Mouse (Mus musculus) neutrophil, adult 5-6 weeks (primary cell): ENCODE measurements around the gene Hoxd13. TPM values are rescaled to one million over a fixed set of nuclear protein-coding genes. Genes with fewer than 3 reads are reported as not detected.

Source experiments
- ATAC-seq: fragments of 151-379, 151-347 bp; 2 replicates; pipeline ENCODE4 v1.8.0; 2017; ENCODE audit warnings: mild to moderate bottlenecking, moderate TSS enrichment; ENCODE audit not compliant: insufficient number of reproducible peaks, poor library complexity, low FRiP score, severe bottlenecking; ENCODE audit errors: extremely low read depth
- total RNA-seq: library from RNA; stranded (forward); fragments of 200-1000 nt; gene quantifications from 2 replicates; pipeline ENCODE4 v1.2.3, GENCODE M21; 2017

Hoxd13 gene
- total RNA-seq, 1 experiment from 2014 or later, result not detected

- no peak for ATAC-seq
Measured at GRCm38 (mm10) chr2:74677106-74677505, 9.0 kb downstream of the Hoxd13 start.

GRCm38 (mm10) chr2:74678891-74679595, 10.9 kb downstream of the Hoxd13 start, which contains the start of gene Hoxd11:
Hoxd11 (plus strand) TSS chr2:74679557.
- ATAC-seq, result no peak

GRCm38 (mm10) chr2:74679596-74679971, 11.5 kb downstream of the Hoxd13 start:
- ATAC-seq, result no peak

- ATAC-seq, result no peak
Measured at GRCm38 (mm10) chr2:74679980-74680379, 11.9 kb downstream of the Hoxd13 start.

- ATAC-seq, result no peak
Measured at GRCm38 (mm10) chr2:74680561-74681398, 12.7 kb downstream of the Hoxd13 start.

GRCm38 (mm10) chr2:74681594-74682531, 13.8 kb downstream of the Hoxd13 start:
- ATAC-seq, result no peak

GRCm38 (mm10) chr2:74682796-74683195, 14.7 kb downstream of the Hoxd13 start:
- no peak for ATAC-seq

GRCm38 (mm10) chr2:74683471-74683951, 15.4 kb downstream of the Hoxd13 start:
- no peak for ATAC-seq

GRCm38 (mm10) chr2:74684106-74684505, 16.0 kb downstream of the Hoxd13 start:
- no peak for ATAC-seq

- no peak for ATAC-seq
Measured at GRCm38 (mm10) chr2:74685059-74685603, 17.0 kb downstream of the Hoxd13 start.

- no peak for ATAC-seq
Measured at GRCm38 (mm10) chr2:74686301-74686987, 18.3 kb downstream of the Hoxd13 start.

GRCm38 (mm10) chr2:74686988-74687697, 19.0 kb downstream of the Hoxd13 start:
- ATAC-seq, result no peak

GRCm38 (mm10) chr2:74687698-74688555, 19.8 kb downstream of the Hoxd13 start:
- ATAC-seq, result no peak

- ATAC-seq, result no peak
Measured at GRCm38 (mm10) chr2:74688795-74689573, 20.9 kb downstream of the Hoxd13 start.

GRCm38 (mm10) chr2:74689574-74690337, 21.6 kb downstream of the Hoxd13 start:
- ATAC-seq, result no peak
